Comparison of ENCODE assay signal across 8 mouse cellular contexts in the genomic region with DNA sequence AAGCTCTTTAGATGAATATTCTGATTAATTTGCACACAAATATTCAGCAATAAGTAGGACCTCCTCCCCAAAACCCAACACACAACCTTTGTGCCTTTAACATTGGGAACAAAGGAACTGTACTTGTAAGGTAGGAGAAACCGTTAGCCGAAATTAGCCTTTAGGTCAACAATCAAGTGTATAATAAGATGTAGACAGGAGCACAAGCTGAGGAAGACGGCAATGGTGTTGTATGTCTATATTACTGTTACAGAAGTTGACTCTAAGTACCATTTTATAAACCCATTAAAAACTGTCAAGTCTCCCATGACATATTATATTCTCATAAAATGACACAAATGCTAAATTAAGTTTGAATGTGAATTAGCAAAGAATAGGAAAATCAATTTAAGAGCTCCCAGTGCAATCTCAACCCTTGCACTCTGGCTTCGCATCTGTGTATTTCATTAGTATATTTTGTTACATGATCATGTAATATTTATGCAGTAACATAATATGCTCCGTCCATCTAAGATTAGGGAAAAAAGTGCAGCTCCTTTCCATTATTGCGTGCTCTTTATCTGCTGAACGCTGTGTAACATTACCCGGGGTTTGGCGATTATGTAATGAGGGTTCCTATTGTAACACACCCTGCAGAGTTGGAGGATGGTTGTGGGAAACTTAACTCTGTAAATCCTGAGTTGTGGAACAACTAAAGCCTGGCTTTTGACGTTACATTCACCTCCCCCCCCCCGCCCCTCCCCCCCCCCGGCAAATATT.
DNase-seq lines count a peak whose midpoint lies in the region; ATAC-seq and TF ChIP-seq lines count a peak whose summit lies in the region.

No protein-coding gene starts in this region.

- H3K36me3 ChIP-seq in lung, embryonic 14.5 days (ENCODE audit: insufficient read depth), result no peaks in the 10 kb centered on the region
- H3K36me3 ChIP-seq in intestine, embryonic 16.5 days (ENCODE audit: control insufficient read depth, insufficient read depth, low read length), result no peaks in the 10 kb centered on the region
- no peaks in the 10 kb centered on the region for H3K36me3 ChIP-seq in stomach, embryonic 14.5 days (ENCODE audit: control insufficient read depth, insufficient read depth, low read length)

- no peaks in the 10 kb centered on the region for H3K27me3 ChIP-seq in lung, embryonic 14.5 days (ENCODE audit: insufficient read depth, low read length)
- H3K27me3 ChIP-seq in intestine, embryonic 16.5 days (replicated peaks; ENCODE audit: control insufficient read depth, insufficient read depth, low read length), result no peaks in the 10 kb centered on the region
- H3K27me3 ChIP-seq in stomach, embryonic 14.5 days (ENCODE audit: control insufficient read depth, insufficient read depth, low read length), result no peaks in the 10 kb centered on the region

- peak overlapping the region; percentile 35 for H3K4me2 ChIP-seq in lung, embryonic 14.5 days
- no peak overlapping the region for H3K4me2 ChIP-seq in intestine, embryonic 16.5 days (ENCODE audit: low read depth, low read length)
- 0 out of 2 replicates have a peak overlapping the region, but pooled peaks have one; percentile 6 for H3K4me2 ChIP-seq in stomach, embryonic 14.5 days (replicated peaks; ENCODE audit: low read depth, low read length)

- no peak overlapping the region for H3K9ac ChIP-seq in lung, embryonic 14.5 days
- no peak overlapping the region for H3K9ac ChIP-seq in intestine, embryonic 16.5 days (ENCODE audit: low read depth, low read length)
- no peak overlapping the region for H3K9ac ChIP-seq in stomach, embryonic 14.5 days (replicated peaks; ENCODE audit: low read depth, low read length)

- H3K27ac ChIP-seq in lung, embryonic 14.5 days (ENCODE audit: low read depth), result no peak overlapping the region
- no peak overlapping the region for H3K27ac ChIP-seq in intestine, embryonic 16.5 days (ENCODE audit: low read length)
- H3K27ac ChIP-seq in stomach, embryonic 14.5 days (ENCODE audit: low read length), result no peak overlapping the region

- H3K4me1 ChIP-seq in lung, embryonic 14.5 days (ENCODE audit: insufficient read depth), result no peaks in the 10 kb centered on the region
- peaks cover 5% of the 10 kb centered on the region for H3K4me1 ChIP-seq in intestine, embryonic 16.5 days (ENCODE audit: control insufficient read depth, insufficient read depth, low read length)
- H3K4me1 ChIP-seq in stomach, embryonic 14.5 days (ENCODE audit: control insufficient read depth, insufficient read depth, low read length), result peaks cover 6% of the 10 kb centered on the region; the same call in 1 of the 2 replicates

- no peaks in the 10 kb centered on the region for H3K9me3 ChIP-seq in lung, embryonic 14.5 days (ENCODE audit: low read depth, low read length)
- H3K9me3 ChIP-seq in intestine, embryonic 16.5 days (ENCODE audit: control insufficient read depth, low read length), result no peaks in the 10 kb centered on the region
- no peaks in the 10 kb centered on the region for H3K9me3 ChIP-seq in stomach, embryonic 14.5 days (ENCODE audit: control insufficient read depth, low read depth, low read length)

- peak; percentile 4 for DNase-seq in adrenal gland, postnatal 14 days
- DNase-seq in adrenal gland, postnatal 25 days, result no peak
- DNase-seq in lung, embryonic 14.5 days, result peak; percentile 70
- no peak for DNase-seq in lung, postnatal 4 days
- DNase-seq in left cerebral cortex, postnatal 4 days, result no peak
- DNase-seq in right cerebral cortex, adult 2 months (ENCODE audit: low spot score in 2 of 2), result no peak

- WGBS in lung, embryonic 14.5 days, result 37% methylated on average over 10 of the region's 12 CpGs
- 35% methylated on average over 11 of the region's 12 CpGs for WGBS in intestine, embryonic 16.5 days
- 32% methylated on average over 11 of the region's 12 CpGs for WGBS in stomach, embryonic 14.5 days

- intact Hi-C loops in left cerebral cortex, postnatal 4 days (cut with DNase I), result no loop called here

- ATAC-seq in lung, embryonic 14.5 days (ENCODE audit: insufficient read depth), result peak; percentile 87
- ATAC-seq in intestine, embryonic 16.5 days, result peak; percentile 64; the same call in 1 of the 2 replicates
- ATAC-seq in stomach, embryonic 14.5 days (ENCODE audit: insufficient number of reproducible peaks, insufficient read depth, low FRiP score, low read depth), result no peak; the same call in 1 of the 2 replicates

- no peak overlapping the region for H3K4me3 ChIP-seq in lung, embryonic 14.5 days (ENCODE audit: low read depth, low read length)
- H3K4me3 ChIP-seq in intestine, embryonic 16.5 days (ENCODE audit: low read length), result no peak overlapping the region
- no peak overlapping the region for H3K4me3 ChIP-seq in stomach, embryonic 14.5 days (ENCODE audit: low read depth, low read length)

- no peak for TF ChIP-seq CTCF in lung, embryonic 14.5 days (IDR thresholded peaks at IDR 0.05; ENCODE audit: low read depth)

Comparison
In these comparisons a context has a peak if more than half of its experiments do, and no peak if none do; other contexts are left out.
1. DNase-seq: peak in adrenal gland, postnatal 14 days (single experiment) and lung, embryonic 14.5 days (single experiment); none in adrenal gland, postnatal 25 days (single experiment), lung, postnatal 4 days (0 of 2), left cerebral cortex, postnatal 4 days (single experiment) and right cerebral cortex, adult 2 months (0 of 2).